Mouse (Mus musculus) hindbrain, embryonic 14.5 days (tissue): ENCODE results near the gene Trpv2. TPM values are rescaled to one million over a fixed set of nuclear protein-coding genes. Genes with fewer than 3 reads are reported as not detected.
"Not testable (repeated sequence)": the region's sequence is repeated elsewhere in the genome, so short reads cannot be mapped to it uniquely, and the experiment has no call there.

ENCODE experiments used
- ATAC-seq: fragments of 200-750 bp; cut with Nextera tagmentation; 2 replicates; pipeline ENCODE4 v1.8.0; 2017; ENCODE audit warnings: moderate number of reproducible peaks, mild to moderate bottlenecking, moderate TSS enrichment, moderate library complexity; ENCODE audit not compliant: low FRiP score
- DNase-seq: peaks from one replicate; pipeline ENCODE4 v3.0.0-alpha.2; 2015; ENCODE audit warnings: low spot score
- H3K27ac ChIP-seq: fragments of 300-500 bp; sonication (generic); 2 replicates; pipeline ENCODE4 v1.5.1; 2014; ENCODE audit warnings: mild to moderate bottlenecking, moderate library complexity
- H3K27me3 ChIP-seq: fragments of 300-500 bp; sonication (generic); 2 replicates; pipeline ENCODE4 v1.6.1; 2014; ENCODE audit warnings: mild to moderate bottlenecking, low read length, mixed read lengths; ENCODE audit not compliant: control insufficient read depth, insufficient read depth
- H3K36me3 ChIP-seq: fragments of 300-500 bp; sonication (generic); replicated peaks from 2 replicates; pipeline ENCODE4 v1.6.1; 2014; ENCODE audit not compliant: control insufficient read depth, insufficient read depth
- H3K4me1 ChIP-seq: fragments of 300-500 bp; sonication (generic); replicated peaks from 2 replicates; pipeline ENCODE4 v1.6.1; 2014; ENCODE audit warnings: antibody characterized with exemption, low read length, mixed read lengths; ENCODE audit not compliant: control insufficient read depth, insufficient read depth
- H3K4me2 ChIP-seq: fragments of 300-500 bp; sonication (generic); replicated peaks from 2 replicates; pipeline ENCODE4 v1.6.1; 2014; ENCODE audit warnings: mild to moderate bottlenecking, moderate library complexity
- H3K4me3 ChIP-seq: fragments of 300-500 bp; sonication (generic); replicated peaks from 2 replicates; pipeline ENCODE4 v1.5.1; 2014; ENCODE audit warnings: mild to moderate bottlenecking, low read length
- H3K9ac ChIP-seq: fragments of 300-500 bp; sonication (generic); 2 replicates; pipeline ENCODE4 v1.6.1; 2014
- H3K9me3 ChIP-seq: fragments of 300-500 bp; sonication (generic); 2 replicates; pipeline ENCODE4 v1.6.1; 2016; ENCODE audit warnings: low read length; ENCODE audit not compliant: control insufficient read depth
- WGBS: fragments of 180-500 bp; shearing (Covaris S2); extraction: QIAGEN DNeasy Blood & Tissue Kit; methylation state at CpG from one replicate; pipeline ENCODE4 v1.1.7; 2014; 5-methylcytosine and 5-hydroxymethylcytosine counted together
- polyA plus RNA-seq: library from polyadenylated mRNA; unstranded; fragments of >200 nt; fragmentation: Nextera tagmentation; extraction: Ambion mirVana; gene quantifications from 2 replicates; pipeline ENCODE4 v1.2.1, GENCODE M21; 2014

Trpv2 gene
- polyA plus RNA-seq, 1 experiment from 2014 or later: 22.6 TPM

- peak within 1 kb of the TSS; percentile 69 for H3K4me2 ChIP-seq
- no peaks in the 10 kb centered on the region for H3K36me3 ChIP-seq
- peak; percentile 86 for ATAC-seq
- DNase-seq: peak; percentile 87
- H3K9me3 ChIP-seq: no peaks in the 10 kb centered on the region
- H3K9ac ChIP-seq: peak within 1 kb of the TSS; percentile 71
- H3K4me3 ChIP-seq: peak within 1 kb of the TSS; percentile 80
- peaks cover 35% of the 10 kb centered on the region for H3K4me1 ChIP-seq
- H3K27me3 ChIP-seq: no peaks in the 10 kb centered on the region
- WGBS: 3% methylated on average over 35 of the region's 53 CpGs
- H3K27ac ChIP-seq: peak within 1 kb of the TSS; percentile 71
Observed at GRCm38 (mm10) chr11:62648591-62649391, 74.5 kb downstream of the Trpv2 start, which contains the start of gene Mmgt2. Mmgt2 (plus strand) TSS chr11:62648664.

GRCm38 (mm10) chr11:62649803-62650202, 75.5 kb downstream of the Trpv2 start:
- WGBS: 90% methylated on average over 3 of the region's 4 CpGs
- peaks cover 31% of the 10 kb centered on the region for H3K4me1 ChIP-seq
- not testable (repeated sequence) for H3K27ac ChIP-seq, H3K9ac ChIP-seq, H3K27me3 ChIP-seq, H3K4me2 ChIP-seq, H3K4me3 ChIP-seq, DNase-seq, ATAC-seq, H3K9me3 ChIP-seq, H3K36me3 ChIP-seq

Other genes with a start within 250 kb of the Trpv2 start
- gene Pigl, start 116.0 kb upstream of the Trpv2 start, polyA plus RNA-seq: 8.6 and 10.4 TPM in 2 replicates
- gene Ncor1, start 115.9 kb upstream of the Trpv2 start, polyA plus RNA-seq: 189 and 202 TPM in 2 replicates
- gene Cenpv, start 35.2 kb upstream of the Trpv2 start, polyA plus RNA-seq: 63.8 and 64.8 TPM in 2 replicates
- gene Ubb, start 23.3 kb upstream of the Trpv2 start, polyA plus RNA-seq: 4,396 and 4,426 TPM in 2 replicates
- gene Lrrc75a, start 74.0 kb downstream of the Trpv2 start, polyA plus RNA-seq: 10.5 and 12.6 TPM in 2 replicates
- gene Mmgt2, start 74.2 kb downstream of the Trpv2 start, polyA plus RNA-seq: 21.0 and 33.4 TPM in 2 replicates
- 18.5 and 19.4 TPM in 2 replicates for gene Zfp287, start 157.4 kb downstream of the Trpv2 start, polyA plus RNA-seq
- not detected in 2 replicates for gene Gm10428, start 178.6 kb downstream of the Trpv2 start, polyA plus RNA-seq
- gene Zfp286, start 215.0 kb downstream of the Trpv2 start, polyA plus RNA-seq: 27.1 and 28.9 TPM in 2 replicates
- 7.7 and 8.8 TPM in 2 replicates for gene Trim16, start 245.7 kb downstream of the Trpv2 start, polyA plus RNA-seq